Mouse (Mus musculus) adipose tissue, adult 10 weeks (tissue): ENCODE data around the gene Olfr504. TPM values are rescaled to one million over a fixed set of nuclear protein-coding genes. Genes with fewer than 3 reads are reported as not detected.

ENCODE experiments used
- polyA plus RNA-seq: library from polyadenylated mRNA; stranded (reverse); fragments of 350-450 nt; fragmentation: Illumina TruSeq; extraction: RNeasy Lipid Tissue Mini Kit (QIAGEN cat#74804); gene quantifications from one replicate; pipeline ENCODE4 v1.2.3, GENCODE M21; 2014; ENCODE audit warnings: low read depth, low replicate concordance

The Olfr504 gene
- not detected for polyA plus RNA-seq

DNA sequence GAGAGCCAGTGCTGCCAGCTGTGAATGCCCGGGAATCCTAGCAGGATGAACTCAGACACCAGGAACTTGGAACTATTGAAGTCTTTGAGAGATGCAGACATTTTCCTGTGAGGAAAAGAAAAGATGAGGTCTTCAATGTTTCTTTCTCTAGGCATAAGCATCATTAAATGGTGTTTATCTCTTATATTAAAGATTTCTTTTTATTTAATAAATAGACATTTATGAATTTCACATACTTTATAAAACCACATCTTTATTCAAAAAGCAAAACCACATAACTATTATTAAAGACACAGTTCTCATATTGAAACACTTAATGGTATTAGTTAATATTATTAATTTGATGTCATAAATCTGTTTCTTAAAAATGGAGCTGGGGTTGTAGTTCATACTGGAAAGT lies at the start of gene Olfr504:
Olfr504 (minus strand) TSS at position 101 of the 400 bp plus-strand sequence.

GRCm38 (mm10) chr7:108610487-108610886 lies 44.9 kb upstream of the Olfr504 start, which contains the start of gene Olfr506:
TSS of gene Olfr506 (plus strand) at chr7:108610787.

DNA sequence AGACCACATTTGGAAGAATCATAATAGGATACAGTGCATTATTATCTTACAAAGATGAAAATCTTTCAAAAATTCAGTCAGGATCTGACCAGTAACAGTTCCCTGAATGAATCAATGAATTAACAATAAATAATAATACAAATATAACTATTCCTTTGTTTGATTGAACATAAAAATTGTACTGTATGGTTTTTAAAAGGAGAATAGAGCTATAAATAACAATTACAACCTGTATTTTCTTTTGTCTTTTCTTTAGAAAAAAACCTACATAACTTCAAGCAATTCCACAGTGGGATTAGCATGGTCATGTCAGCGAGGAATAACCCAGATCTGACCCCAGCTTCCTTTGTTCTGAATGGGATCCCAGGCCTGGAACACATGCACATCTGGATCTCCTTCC lies 21.4 kb downstream of the Olfr504 start, which contains the start of gene Olfr503:
Olfr503 (plus strand) TSS at position 301 of the 400 bp plus-strand sequence.

GRCm38 (mm10) chr7:108524965-108525364 lies 40.6 kb downstream of the Olfr504 start, which contains the start of gene Olfr502:
TSS of gene Olfr502 (minus strand) at chr7:108525065.

Other genes starting within 250 kb of the Olfr504 start
- gene Olfr492, start 242.1 kb downstream of the Olfr504 start, polyA plus RNA-seq, result not detected
- gene Olfr493, start 218.8 kb downstream of the Olfr504 start, polyA plus RNA-seq, result not detected
- gene Olfr494, start 200.5 kb downstream of the Olfr504 start, polyA plus RNA-seq, result not detected
- gene Olfr495, start 172.6 kb downstream of the Olfr504 start, polyA plus RNA-seq, result not detected
- not detected for gene Olfr497, start 145.4 kb downstream of the Olfr504 start, polyA plus RNA-seq
- gene Olfr498, start 100.5 kb downstream of the Olfr504 start, polyA plus RNA-seq, result not detected
- not detected for gene Olfr502, start 40.7 kb downstream of the Olfr504 start, polyA plus RNA-seq
- not detected for gene Olfr503, start 21.3 kb downstream of the Olfr504 start, polyA plus RNA-seq
- gene Olfr506, start 45.0 kb upstream of the Olfr504 start, polyA plus RNA-seq, result not detected
- gene Olfr507, start 56.0 kb upstream of the Olfr504 start, polyA plus RNA-seq, result not detected
- not detected for gene Olfr508, start 64.2 kb upstream of the Olfr504 start, polyA plus RNA-seq
- not detected for gene Olfr509, start 86.1 kb upstream of the Olfr504 start, polyA plus RNA-seq
- not detected for gene Olfr510, start 100.6 kb upstream of the Olfr504 start, polyA plus RNA-seq
- gene Olfr512, start 147.5 kb upstream of the Olfr504 start, polyA plus RNA-seq, result not detected
- gene Olfr513, start 185.2 kb upstream of the Olfr504 start, polyA plus RNA-seq, result not detected